Mouse (Mus musculus) frontal cortex, postnatal 25 days (tissue): ENCODE measurements around the gene Mex3a.
"Not testable (repeated sequence)": the region's sequence is repeated elsewhere in the genome, so short reads cannot be mapped to it uniquely, and the experiment has no call there.

Source experiments
- DNase-seq, 2 experiments: peaks; one replicate each; pipeline ENCODE4 v3.0.0; 2022; ENCODE audit warnings: low spot score in 2 of 2

Mex3a gene

DNA sequence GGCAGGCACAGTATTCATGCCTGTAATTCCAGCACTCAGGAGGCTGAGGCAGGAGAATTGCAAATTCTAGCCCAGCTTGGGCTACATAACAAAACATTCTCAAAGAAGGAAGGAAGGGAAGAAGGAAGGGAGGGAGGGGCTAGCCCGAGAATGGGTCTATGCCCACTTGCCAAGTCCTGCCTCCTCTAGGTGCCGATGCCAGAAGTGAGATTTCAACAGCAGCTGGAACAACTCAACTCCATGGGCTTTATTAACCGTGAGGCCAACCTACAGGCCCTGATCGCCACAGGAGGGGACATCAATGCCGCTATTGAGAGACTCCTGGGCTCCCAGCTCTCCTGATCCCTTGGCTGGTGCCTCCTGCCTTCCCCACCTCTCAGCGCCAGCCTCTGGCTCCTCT lies 35.7 kb downstream of the Mex3a start:
- DNase-seq = no peak

DNA sequence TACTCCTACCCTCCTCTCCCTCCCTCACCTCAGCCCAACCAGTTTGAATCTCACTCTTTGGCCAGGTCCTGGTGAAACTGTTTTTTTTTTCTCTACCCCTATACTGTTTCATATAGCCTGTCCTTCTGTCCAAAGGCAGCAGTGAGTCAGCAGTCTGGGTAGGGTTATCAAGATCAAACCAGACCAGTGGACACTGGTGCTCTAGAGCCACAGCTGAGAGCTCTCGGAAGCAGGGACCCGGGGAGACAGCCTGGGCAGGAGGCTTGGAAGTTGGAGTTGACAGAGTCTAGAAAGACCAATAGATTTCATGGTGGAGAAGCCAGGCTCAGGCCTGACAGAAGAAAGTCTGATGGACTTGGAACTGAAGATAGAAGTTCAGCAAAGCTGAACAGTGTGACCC lies 36.4 kb downstream of the Mex3a start:
- DNase-seq = no peak

DNA sequence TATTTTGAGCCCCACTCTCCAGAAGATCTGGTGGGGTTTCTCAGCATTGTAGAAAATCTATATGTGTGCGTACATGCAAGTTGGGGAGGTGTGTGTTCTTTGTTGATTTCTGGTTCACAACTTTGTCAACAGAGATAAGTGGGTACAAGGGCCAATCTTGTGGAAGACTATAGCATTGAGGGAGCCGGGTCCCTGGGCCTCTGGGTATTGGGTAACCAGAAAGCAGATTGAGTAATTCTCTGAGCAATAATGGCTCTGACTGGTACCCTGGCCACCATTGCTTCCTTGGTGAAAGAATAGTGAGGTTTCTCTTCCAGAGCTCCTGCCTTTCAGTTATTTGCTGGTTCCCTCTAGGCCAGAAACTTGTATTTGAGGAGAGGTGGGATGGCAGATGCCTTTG lies 36.9 kb downstream of the Mex3a start:
- DNase-seq = no peak

DNA sequence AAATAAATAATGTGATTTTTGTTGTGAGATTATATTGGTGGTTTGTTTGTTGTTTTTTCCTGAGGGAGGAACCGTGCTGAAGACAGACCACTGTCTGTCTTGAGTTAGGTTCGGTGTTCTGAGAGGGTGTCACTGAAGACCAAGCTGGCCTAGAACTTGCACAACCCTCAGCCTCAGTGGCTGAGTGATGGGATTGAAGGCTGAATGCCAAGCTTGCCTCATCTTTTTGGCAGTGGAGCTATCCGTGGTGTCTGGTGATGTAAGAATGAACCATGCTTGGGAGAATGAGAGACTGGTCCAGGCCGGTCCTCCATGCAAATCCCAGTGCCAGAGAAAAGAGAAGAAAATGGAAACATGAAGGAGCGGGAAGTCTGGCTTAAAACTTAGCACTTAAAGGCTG lies 37.5 kb downstream of the Mex3a start:
- DNase-seq = no peak

DNA sequence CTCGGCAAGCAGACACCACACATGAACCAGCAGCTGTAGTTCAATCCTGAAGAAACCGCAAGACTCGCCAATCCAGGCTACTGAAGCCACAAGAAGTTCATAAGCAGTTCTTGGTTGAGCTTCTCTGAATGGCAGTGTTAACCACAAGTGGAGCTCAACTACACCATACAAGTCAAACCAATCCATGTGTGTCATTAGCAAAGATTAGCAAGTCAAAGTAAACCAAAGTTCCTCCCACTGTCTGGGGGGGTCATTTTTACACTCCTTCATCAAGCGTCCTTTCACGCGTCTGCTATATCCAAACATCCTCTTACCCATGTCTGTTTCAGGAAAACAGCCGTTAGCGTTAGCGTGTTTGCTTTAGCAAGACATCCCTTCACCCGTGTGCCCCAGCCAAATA lies 38.1 kb downstream of the Mex3a start:
- no peak for DNase-seq

DNA sequence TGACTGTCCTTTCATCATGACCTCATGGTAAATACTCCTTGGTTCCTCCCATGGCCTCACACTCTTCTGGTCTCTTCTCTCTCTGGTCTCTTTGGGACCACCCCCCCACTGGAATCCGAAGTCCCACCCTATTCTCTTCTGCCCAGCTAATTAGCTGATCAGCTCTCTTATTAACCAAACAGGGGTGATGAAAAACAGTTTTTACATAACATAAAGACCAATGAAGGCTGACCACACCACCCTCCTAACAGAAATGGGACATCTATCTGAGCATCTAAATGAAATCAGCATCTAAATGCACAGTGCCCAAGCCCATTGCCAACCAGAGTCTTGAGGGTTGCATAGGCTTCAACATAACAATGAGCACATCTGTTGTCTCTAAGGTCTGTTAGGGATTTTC lies 39.7 kb downstream of the Mex3a start:
- no peak for DNase-seq

DNA sequence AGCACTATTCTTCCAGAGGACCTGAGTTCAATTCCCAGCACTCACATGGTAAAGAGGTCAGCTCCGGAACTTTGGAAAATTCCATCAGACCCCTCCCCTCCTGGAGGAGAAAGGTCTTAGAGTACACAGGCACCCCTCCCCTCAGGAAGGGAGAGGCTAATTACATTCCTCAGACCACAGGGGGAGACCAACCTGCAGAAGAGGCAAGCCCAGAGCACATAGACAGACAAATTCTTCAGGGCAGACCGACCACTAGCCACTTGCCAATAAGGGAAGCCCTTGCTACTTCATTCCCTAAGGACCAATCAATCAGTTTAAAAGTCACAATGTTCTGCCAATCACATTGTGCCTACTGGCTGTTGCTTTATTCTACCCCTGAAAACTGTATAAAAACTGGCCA lies 40.6 kb downstream of the Mex3a start:
- DNase-seq = no peak

DNA sequence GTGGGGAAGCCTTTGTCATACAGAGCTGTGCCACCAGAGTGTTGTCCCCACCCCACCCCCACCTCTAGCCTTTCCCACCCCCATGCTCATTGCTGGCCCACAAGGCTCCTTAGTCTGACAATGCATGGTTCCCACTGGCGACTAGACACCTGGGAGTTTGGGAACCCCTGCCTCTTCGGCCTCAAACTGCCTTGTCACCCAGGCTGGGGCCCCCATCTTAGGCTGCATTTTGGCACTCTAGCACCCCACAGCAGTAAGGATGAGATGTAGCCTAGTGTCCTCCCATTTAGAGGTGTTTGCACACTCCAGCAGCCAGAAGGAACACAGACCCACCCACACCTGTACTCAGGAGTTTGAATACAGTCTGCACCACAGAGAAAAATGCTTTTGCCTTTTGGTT lies 41.6 kb downstream of the Mex3a start:
- DNase-seq = no peak

DNA sequence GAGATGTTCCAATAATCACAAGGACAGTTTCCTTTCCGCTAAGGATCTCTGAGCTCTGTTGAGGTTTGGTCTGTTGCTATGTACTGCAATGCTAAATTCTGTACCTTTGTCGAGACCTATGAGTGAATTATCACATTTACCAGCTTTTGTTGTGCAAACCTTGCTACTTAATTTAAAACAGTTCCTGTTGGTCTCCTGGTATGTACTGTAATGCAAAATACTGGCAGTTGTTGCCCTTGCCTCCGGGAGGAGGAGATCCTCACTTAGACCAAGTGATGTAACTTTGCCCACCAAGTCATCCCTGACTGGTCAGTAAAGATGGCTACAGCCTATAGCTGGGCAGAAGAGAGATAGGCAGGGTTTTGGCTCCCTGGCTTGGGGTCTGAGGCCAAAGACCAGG lies 43.3 kb downstream of the Mex3a start, which contains the start of gene Ssr2:
Gene Ssr2, plus strand, starts transcription at position 337 of the 400 bp plus-strand sequence.
- no peak for DNase-seq

DNA sequence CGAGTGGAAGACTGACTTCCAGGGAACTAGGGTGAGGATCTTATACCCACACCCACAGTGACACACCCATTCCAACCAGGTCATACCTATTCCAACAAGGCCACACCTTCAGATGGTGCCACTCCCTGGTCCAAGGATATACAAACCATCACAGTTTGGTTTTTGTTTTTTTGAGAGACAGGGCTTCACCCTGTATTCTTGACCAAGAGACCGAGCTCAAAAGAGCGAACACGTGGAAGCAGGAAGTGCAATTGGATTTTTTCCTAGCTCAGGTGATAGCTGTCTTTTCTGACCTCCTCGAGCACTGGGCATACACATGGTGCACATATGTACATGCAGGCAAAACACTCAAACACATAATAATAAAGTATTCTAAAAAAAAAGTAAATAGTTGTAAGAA lies 45.7 kb downstream of the Mex3a start:
- not testable (repeated sequence) for DNase-seq

DNA sequence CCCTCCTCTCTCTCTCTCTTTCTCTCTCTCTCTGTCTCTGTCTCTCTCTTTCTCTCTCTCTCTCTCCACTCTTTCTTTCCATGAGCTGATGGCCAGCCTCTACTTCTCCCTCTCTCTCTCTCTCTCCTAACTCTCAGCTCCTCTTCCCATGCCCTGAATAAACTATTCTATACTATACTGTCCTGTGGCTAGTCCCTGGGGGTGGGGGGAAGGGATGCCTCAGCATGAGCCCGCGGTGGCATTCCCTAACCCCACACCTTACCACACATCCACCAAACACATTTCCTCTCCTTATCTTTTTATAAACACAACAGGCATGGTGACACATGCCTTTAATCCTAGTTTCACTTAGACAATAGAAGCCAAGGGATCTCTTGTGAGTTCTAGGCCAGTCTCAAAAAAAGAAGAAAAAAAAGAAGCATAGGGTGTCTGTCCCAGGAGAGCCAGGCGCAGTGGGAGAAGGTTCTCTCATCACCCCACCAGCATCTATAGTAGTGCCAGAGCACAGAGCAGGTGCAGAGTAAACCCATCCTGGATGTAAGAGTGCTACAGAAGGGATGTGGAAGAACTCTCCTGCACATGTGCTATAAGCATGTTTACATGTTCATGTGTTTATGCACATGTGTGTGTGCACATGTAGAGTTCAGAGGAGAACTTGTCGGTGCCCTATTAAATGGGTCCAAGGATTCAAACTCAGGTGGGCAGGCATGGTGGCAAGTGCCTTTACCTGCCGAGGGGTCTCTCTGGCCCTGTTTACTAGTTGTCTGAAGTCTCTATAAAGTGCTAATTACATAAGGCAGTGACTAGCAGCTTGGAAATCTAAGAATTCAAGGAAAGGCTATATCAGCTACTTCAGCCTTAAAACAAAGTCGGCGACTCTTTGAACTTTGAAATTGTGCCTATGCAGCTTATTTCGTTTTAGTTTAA lies 46.6 kb downstream of the Mex3a start:
- DNase-seq = no peak

DNA sequence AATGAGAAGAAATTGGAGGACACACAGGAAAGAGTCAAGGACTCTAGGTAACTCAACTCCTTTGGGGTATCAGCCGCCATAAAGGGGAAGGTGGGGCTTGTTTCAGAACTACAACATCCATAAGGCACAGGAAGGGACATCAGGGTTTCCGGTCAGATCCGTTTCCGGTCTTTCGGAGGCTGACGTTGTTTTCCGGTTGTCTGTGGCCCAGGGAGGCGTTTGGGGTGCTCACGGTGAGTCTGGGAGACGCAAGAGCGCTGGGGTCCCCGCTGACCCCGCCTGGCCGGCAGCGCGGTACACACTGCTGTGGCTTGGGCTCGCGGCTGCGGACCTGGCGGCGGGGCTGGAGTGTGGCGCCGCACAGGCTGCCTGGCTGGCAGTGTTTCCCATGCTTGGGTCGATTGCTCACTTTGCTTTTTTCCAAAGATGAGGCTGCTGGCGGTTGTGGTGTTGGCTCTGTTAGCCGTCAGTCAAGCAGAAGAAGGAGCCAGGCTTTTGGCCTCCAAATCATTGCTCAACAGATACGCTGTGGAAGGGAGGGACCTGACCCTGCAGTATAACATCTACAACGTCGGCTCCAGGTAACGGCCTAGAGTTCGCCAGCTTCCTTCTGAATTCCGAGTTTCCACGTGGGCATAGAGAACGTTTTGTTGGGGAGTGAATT lies 47.4 kb downstream of the Mex3a start:
- peak; percentile 51 to 64 for DNase-seq

DNA sequence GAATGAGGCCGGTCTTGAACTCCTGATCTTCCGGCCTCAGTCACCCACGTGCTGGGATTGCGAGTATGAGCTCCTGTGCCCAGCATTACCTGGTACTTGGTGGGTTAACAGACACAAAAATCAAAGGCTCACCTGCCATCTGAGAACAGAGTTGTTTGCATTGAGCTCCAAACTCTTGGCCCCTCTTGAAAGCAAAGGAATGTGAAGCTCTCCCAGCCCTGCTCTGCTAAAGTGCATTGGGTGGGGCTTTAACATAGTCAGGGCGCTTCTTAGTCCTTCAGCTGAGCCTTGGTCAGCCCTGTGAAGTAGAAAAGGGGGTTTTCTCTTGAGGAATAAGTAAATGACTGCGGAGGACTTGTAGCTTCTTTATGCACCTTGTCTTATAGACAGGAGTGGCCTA lies 53.6 kb downstream of the Mex3a start:
- DNase-seq = no peak

DNA sequence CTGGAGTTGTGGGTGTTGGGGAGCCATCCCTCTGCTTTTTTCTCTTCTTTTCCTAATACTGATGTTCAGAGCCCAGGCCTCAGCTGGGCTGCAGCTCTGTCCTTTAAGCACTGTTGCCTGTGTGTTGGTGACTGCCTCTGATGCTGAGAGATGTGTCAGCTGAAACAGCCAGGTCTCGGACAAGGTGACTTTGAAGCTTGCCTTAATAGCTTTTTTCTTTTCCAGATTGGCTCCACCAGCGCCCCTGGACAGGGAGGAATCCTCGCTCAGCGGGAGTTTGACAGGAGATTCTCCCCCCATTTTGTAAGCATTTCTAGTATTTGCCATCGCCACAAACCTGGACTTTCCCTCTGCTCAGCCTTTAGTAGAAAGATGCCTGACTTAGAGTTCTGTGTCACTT lies 54.4 kb downstream of the Mex3a start:
- DNase-seq = no peak

DNA sequence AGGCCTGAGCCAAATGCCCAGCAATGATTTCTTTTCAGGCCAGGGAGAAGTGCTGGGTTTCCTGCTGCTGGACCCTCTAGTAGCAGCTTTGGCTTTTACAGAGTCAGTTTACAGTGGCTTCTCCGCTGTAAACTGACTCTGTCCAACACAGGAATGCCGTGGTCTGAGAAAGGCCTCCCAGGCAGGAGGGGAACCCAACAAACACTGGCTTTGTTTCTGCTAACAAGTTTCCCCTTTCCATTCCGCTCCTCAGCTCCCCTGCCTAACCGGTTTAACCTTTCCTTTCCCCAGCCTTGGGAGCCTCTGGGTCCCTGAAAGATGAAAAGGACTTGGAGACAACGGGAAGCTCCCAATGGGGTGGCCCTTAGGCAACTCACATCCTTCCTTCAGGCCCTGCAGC lies 58.1 kb downstream of the Mex3a start:
- no peak for DNase-seq
